Mouse (Mus musculus) retina, postnatal 7 days (tissue): ENCODE data around the gene Tbc1d16.
"Not testable (repeated sequence)": the region's sequence is repeated elsewhere in the genome, so short reads cannot be mapped to it uniquely, and the experiment has no call there.

ENCODE experiments used
- DNase-seq: peaks from one replicate; pipeline ENCODE4 v3.0.0-alpha.2; 2012; ENCODE audit warnings: low read depth, low spot score

Tbc1d16 gene

GRCm38 (mm10) chr11:119228091-119228781 lies at the start of gene Tbc1d16, which contains the start of gene Ccdc40:
Gene Tbc1d16 (minus strand): TSS chr11:119228499.
Gene Ccdc40 (plus strand): TSS chr11:119228572.
- DNase-seq = no peak

GRCm38 (mm10) chr11:119273186-119273930 lies 45.1 kb upstream of the Tbc1d16 start:
- no peak for DNase-seq

GRCm38 (mm10) chr11:119272492-119272891 lies 44.2 kb upstream of the Tbc1d16 start:
- DNase-seq = not testable (repeated sequence)

GRCm38 (mm10) chr11:119268557-119269195 lies 40.4 kb upstream of the Tbc1d16 start:
- no peak for DNase-seq

GRCm38 (mm10) chr11:119267768-119268556 lies 39.7 kb upstream of the Tbc1d16 start, which contains the start of gene Gaa:
Gene Gaa (plus strand): TSS chr11:119267887.
- peak; percentile 94 for DNase-seq

- DNase-seq = no peak
These were observed 39.0 kb upstream of the Tbc1d16 start for GRCm38 (mm10) chr11:119267241-119267674.

GRCm38 (mm10) chr11:119265811-119266210 lies 37.5 kb upstream of the Tbc1d16 start:
- no peak for DNase-seq

GRCm38 (mm10) chr11:119264413-119264812 lies 36.1 kb upstream of the Tbc1d16 start:
- DNase-seq = no peak

GRCm38 (mm10) chr11:119259977-119260376 lies 31.7 kb upstream of the Tbc1d16 start:
- no peak for DNase-seq

- peak; percentile 43 for DNase-seq
These were observed 30.4 kb upstream of the Tbc1d16 start for GRCm38 (mm10) chr11:119258572-119259322.

GRCm38 (mm10) chr11:119258216-119258571 lies 29.9 kb upstream of the Tbc1d16 start:
- no peak for DNase-seq

- not testable (repeated sequence) for DNase-seq
These were observed 28.3 kb upstream of the Tbc1d16 start for GRCm38 (mm10) chr11:119256557-119256956.

- no peak for DNase-seq
These were observed 24.7 kb upstream of the Tbc1d16 start for GRCm38 (mm10) chr11:119252854-119253541.

- DNase-seq = no peak
These were observed 22.7 kb upstream of the Tbc1d16 start for GRCm38 (mm10) chr11:119250998-119251397.

GRCm38 (mm10) chr11:119249011-119249410 lies 20.7 kb upstream of the Tbc1d16 start:
- peak; percentile 74 for DNase-seq

GRCm38 (mm10) chr11:119245543-119245942 lies 17.2 kb upstream of the Tbc1d16 start:
- DNase-seq = not testable (repeated sequence)

- no peak for DNase-seq
These were observed 11.2 kb upstream of the Tbc1d16 start for GRCm38 (mm10) chr11:119239480-119239879.

GRCm38 (mm10) chr11:119238305-119238721 lies 10.0 kb upstream of the Tbc1d16 start:
- no peak for DNase-seq

- no peak for DNase-seq
These were observed 9.4 kb upstream of the Tbc1d16 start for GRCm38 (mm10) chr11:119237568-119238304.
